Mouse (Mus musculus) CH12F3 (cell line): ENCODE results near the gene Scn3a.

Source experiments
- in situ Hi-C: fragments of 300-500 bp; cut with MboI; formaldehyde crosslinking; loops from 2 replicates; pipeline ENCODE4 v1.14.3; 2020; ENCODE audit warnings: low sequenced_read_pairs

The Scn3a gene

GRCm38 (mm10) chr2:65566793-65567787 lies at the start of gene Scn3a:
TSS of gene Scn3a (minus strand) at chr2:65567627.
- in situ Hi-C loops: loop anchor here (10.0 to 25.0 kb wide), 2 partner anchors 152 to 430 kb away; no protein-coding TSS in a partner anchor

GRCm38 (mm10) chr2:65611887-65612286 lies 44.5 kb upstream of the Scn3a start:
- in situ Hi-C loops: no loop called here

- in situ Hi-C loops: no loop called here
These were observed 40.4 kb upstream of the Scn3a start for GRCm38 (mm10) chr2:65607813-65608212.

- in situ Hi-C loops: no loop called here
These were observed 20.3 kb upstream of the Scn3a start for GRCm38 (mm10) chr2:65587679-65588078.

- in situ Hi-C loops: loop anchor here (10.0 to 25.0 kb wide), 2 partner anchors 153 to 431 kb away; no protein-coding TSS in a partner anchor
These were observed 498 bp upstream of the Scn3a start for GRCm38 (mm10) chr2:65567925-65568324.

- in situ Hi-C loops: loop anchor here (10.0 to 25.0 kb wide), 2 partner anchors 149 to 427 kb away; no protein-coding TSS in a partner anchor
These were observed 3.5 kb downstream of the Scn3a start for GRCm38 (mm10) chr2:65563898-65564297.

GRCm38 (mm10) chr2:65557719-65558118 lies 9.7 kb downstream of the Scn3a start:
- in situ Hi-C loops: loop anchor here (25.0 kb wide), 1 partner anchor 420 kb away; no protein-coding TSS in a partner anchor

GRCm38 (mm10) chr2:65554662-65555061 lies 12.8 kb downstream of the Scn3a start:
- in situ Hi-C loops: loop anchor here (25.0 kb wide), 1 partner anchor 417 kb away; no protein-coding TSS in a partner anchor

- in situ Hi-C loops: loop anchor here (25.0 kb wide), 1 partner anchor 416 kb away; no protein-coding TSS in a partner anchor
These were observed 14.0 kb downstream of the Scn3a start for GRCm38 (mm10) chr2:65553473-65553872.

- in situ Hi-C loops: loop anchor here (25.0 kb wide), 1 partner anchor 415 kb away; no protein-coding TSS in a partner anchor
These were observed 14.7 kb downstream of the Scn3a start for GRCm38 (mm10) chr2:65552727-65553126.

GRCm38 (mm10) chr2:65552222-65552621 lies 15.2 kb downstream of the Scn3a start:
- in situ Hi-C loops: loop anchor here (25.0 kb wide), 1 partner anchor 415 kb away; no protein-coding TSS in a partner anchor

GRCm38 (mm10) chr2:65551736-65552135 lies 15.7 kb downstream of the Scn3a start:
- in situ Hi-C loops: loop anchor here (25.0 kb wide), 1 partner anchor 414 kb away; no protein-coding TSS in a partner anchor

GRCm38 (mm10) chr2:65550564-65550963 lies 16.9 kb downstream of the Scn3a start:
- in situ Hi-C loops: loop anchor here (25.0 kb wide), 1 partner anchor 413 kb away; no protein-coding TSS in a partner anchor

- in situ Hi-C loops: no loop called here
These were observed 18.8 kb downstream of the Scn3a start for GRCm38 (mm10) chr2:65548665-65549064.

- in situ Hi-C loops: no loop called here
These were observed 20.1 kb downstream of the Scn3a start for GRCm38 (mm10) chr2:65547341-65547740.

GRCm38 (mm10) chr2:65542906-65543592 lies 24.4 kb downstream of the Scn3a start:
- in situ Hi-C loops: no loop called here

GRCm38 (mm10) chr2:65541781-65542180 lies 25.6 kb downstream of the Scn3a start:
- in situ Hi-C loops: no loop called here

GRCm38 (mm10) chr2:65538436-65538835 lies 29.0 kb downstream of the Scn3a start:
- in situ Hi-C loops: no loop called here

GRCm38 (mm10) chr2:65532127-65532854 lies 35.1 kb downstream of the Scn3a start:
- in situ Hi-C loops: no loop called here

- in situ Hi-C loops: no loop called here
These were observed 38.3 kb downstream of the Scn3a start for GRCm38 (mm10) chr2:65529148-65529547.
